Mouse (Mus musculus): Measurements from ENCODE around the gene Ptpro. TPM values are rescaled to one million over a fixed set of nuclear protein-coding genes. Genes with fewer than 3 reads are reported as not detected.

Ptpro gene
- total RNA-seq (2021) = 1 to 10 TPM; 2.6 to 3.7 TPM

DNA sequence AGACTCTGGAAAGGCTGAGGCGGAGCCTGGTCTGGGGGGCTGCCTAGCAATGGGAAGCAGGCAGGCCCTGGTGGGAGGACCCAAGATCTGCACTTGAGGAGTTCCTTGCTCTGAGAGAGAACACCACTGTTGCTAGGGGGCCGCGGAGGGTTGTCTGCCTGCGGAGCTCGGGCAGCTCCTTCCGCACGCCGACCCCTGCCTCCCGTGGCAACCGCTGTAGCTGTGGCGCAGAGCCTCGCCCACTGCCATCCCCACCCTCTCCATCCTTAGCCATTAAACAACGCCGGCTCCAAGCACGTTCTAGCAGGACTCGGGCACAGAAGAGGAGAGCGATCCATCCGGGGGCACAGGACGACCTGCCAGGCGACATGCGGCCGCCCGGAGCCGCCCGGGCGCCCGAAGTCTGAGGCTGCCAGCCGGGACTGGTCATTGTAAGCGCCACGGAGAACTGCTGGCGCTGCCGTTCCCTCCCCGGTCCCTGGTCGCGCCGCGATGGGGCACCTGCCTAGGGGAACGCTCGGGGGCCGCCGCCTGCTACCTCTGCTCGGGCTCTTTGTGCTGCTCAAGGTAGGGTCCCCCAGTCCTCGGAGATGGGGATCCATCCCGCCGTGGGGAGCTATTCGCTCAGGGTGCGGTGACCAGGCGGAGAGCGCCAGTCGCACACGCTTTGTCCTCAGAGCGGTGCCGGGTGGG, at the start of gene Ptpro:
Ptpro (plus strand) TSS at position 126 of the 693 bp plus-strand sequence.
- peak in 1 of 2 experiments; percentile 1 for DNase-seq
- intact Hi-C loops (cut with DNase I) = no loop called here

DNA sequence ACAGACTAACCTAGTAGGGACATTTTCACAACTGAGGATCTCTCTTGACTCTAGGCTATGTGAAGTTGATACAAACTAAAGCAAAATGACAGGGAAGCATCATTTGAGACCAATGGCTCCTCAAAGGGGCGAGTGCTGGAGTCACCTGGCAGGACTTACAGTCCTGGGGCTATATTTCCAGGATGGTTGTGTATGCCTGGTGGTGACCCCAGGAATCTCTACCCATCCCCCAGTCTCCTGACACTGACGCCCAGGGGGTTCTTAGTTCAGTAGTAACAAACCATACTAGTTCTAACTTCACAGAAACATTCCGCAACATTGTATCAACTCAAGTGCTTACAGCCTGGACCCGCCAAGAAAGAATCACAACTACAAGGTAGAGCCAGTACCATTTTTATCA, 49.5 kb upstream of the Ptpro start:
- no peak for DNase-seq
- intact Hi-C loops (cut with DNase I) = no loop called here

DNA sequence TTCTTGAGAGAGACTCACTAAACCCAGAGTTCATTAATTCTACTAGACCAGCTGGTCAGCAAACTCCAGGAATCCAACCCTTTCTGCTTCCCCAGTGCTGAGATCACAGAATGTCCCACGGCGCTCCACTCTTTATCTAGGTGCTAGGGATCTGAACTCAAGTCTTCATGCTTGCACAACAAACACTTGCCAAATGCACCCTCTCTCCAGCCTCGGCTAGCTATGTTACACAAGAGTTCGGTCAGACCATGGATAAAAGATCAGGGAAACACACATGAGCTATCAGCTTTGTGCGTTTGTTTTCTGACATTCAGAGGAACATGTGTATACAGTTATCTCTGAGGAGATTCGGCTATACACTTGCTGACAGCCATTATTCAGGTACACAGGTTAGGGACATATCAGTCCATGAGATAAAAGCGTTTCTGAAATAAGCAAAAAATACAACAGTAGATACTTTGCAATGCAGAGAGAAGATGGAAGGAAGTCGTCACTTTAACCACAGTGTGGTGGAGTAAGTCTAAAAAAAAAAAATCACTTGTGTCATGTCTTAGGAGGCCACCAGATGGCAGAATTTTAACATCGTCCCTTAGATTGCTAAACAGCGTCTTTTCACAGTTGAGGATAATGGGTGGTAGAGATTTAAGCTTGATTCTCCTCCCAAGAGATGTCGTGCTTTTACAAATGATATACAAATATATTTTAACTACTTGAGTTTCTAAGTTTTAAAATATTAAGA, 46.3 kb upstream of the Ptpro start:
- peak; percentile 31 to 58 for DNase-seq
- intact Hi-C loops (cut with DNase I) = loop anchor here (1.0 to 2.0 kb wide), 2 partner anchors 191 to 519 kb away; no protein-coding TSS in a partner anchor

DNA sequence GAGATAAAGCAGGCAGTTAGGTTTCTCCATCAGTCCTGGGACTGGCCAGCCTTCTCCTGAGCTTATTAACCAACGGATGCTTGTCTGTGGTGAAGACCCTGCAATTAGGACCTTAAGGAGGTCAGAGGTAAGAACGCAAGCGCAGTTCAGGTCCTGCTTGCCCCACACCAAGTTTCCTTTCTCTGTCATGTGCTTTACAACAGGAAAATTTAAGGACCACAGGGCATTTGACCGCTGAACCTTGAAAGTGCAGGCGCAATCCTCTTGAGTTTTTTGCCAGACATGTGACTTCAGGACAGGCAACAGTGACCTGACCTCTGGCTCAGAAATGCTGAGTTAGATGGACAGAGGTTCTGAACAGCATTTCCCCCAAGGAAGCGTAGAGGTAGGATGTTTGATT, 45.0 kb upstream of the Ptpro start:
- DNase-seq = no peak
- intact Hi-C loops (cut with DNase I) = loop anchor here (2.0 kb wide), 1 partner anchor 518 kb away; no protein-coding TSS in a partner anchor

DNA sequence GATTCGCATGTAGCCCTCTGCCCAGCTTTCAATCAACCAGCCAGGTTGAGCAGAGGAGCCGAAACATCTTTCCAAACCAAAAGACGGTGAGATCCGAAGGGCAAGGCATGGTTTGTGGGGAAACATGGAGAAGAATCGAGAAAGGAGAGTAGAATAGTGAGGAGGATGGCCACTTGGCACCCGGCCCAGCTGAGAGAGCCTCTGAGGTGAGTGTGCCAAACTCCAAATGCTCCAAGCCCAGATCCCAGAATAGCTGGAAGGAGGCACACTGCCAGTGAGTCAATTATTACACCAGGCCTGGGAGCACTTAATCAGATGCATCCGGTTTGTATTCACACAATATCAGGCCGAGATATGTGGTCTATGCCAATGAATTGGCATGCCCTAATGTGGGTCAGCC, 42.1 kb upstream of the Ptpro start:
- intact Hi-C loops (cut with DNase I) = no loop called here
- peak; percentile 79 to 82 for DNase-seq

DNA sequence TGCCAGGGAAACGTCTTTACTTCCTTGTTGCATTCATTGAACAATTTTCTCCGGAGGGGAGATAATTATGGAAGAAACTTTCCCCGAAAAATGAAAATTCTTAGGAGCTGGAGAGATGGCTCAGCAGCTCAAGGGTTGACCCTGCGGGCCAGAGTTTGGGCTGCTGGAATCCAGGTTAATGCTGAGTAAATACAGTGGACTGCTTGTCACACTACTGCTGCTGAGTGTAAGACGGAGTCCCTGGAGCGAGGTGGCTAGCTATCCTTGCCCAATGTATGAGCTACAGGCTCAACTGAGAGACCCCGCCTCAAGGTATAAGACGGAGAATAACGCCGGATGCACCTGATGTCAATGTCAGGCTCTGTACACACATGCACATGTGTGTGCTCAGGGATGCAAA, 41.1 kb upstream of the Ptpro start:
- DNase-seq = no peak
- intact Hi-C loops (cut with DNase I) = no loop called here

DNA sequence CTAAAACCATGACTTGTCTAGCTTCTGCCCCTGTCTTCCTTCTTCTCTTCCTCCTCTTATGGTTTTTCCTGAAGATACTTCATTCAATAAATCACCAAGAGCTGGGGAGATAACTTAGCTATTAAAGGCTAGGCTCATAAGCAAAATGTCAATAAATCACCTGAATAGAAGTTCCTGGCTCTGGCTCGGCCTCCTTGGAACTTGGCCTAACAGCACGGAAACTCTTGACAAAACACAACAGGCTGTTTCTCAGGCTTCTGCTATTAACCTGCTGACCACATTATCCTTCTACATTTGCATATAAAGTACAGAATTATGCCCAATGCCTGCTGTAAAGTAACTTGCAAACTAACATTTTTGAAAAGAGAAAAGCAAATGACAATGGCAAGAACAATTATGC, 40.7 kb upstream of the Ptpro start:
- intact Hi-C loops (cut with DNase I) = no loop called here
- DNase-seq = no peak

DNA sequence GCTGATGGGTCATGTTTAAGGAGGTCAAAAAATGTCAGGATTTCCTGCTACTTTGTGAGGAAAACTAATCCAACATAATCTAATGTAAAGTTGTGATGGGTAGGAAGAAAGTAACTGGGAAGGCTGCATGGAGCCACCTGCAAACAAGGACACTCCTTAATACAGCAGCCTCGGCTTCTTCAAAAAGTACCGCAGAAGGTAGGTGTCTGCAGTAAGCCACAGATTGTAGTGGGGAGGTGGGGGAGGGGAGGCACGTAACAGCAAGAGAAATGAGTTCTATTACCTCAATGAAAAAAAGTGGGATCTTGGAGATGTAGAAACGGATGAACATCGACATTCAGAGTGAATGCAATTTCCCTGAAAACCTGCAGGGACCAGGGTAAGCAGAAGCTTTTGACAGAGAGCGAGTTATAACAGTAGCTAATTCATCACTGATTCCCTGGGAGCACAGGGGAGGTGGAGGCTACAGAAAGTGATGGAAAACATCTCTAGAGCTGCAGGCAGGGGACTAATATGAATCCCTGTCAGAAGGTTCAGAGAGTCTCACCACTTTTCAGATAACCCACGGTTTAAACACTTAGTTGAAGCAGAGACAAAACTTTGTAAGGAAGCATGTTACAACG, 34.2 kb upstream of the Ptpro start:
- intact Hi-C loops (cut with DNase I) = no loop called here
- DNase-seq = no peak

DNA sequence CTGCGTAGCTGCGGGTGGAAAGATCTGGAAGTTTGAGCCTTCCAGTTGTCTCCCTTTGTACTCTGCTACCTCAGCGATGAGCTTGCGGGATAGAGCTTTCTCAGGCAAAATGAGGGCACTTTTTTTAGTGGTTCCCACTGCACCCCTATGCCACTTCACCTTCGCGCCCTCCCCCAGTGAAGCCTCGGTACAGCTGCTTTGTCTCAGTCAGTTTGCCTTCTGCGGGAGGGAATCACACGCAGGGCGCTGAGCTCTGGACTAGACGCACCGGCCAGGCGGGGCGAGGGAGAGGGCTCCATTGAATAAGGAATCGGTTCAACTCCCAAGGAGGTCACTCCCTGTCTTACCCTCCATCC, 746 bp downstream of the Ptpro start:
- intact Hi-C loops (cut with DNase I) = no loop called here
- no peak for DNase-seq

DNA sequence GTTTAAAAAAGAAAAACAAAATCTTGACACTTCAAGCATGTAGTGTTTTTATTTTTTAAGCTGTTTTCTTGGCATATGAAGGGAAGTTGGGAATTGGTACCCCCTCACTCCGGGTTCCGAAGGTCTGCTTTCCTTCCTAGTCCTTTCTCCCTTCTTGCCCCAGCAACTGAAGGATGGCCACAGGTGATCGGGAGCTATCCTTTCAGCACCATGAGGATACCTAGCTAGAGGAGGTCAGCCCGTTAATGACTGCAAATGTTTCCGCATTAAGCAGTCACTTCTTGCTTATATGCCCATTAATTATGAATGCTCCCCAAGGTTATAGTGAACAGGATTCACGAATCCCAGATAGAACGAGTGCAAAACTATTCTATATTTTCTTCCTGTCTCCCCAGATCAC, 1.3 kb downstream of the Ptpro start:
- peak; percentile 2 to 14 for DNase-seq
- intact Hi-C loops (cut with DNase I) = no loop called here

DNA sequence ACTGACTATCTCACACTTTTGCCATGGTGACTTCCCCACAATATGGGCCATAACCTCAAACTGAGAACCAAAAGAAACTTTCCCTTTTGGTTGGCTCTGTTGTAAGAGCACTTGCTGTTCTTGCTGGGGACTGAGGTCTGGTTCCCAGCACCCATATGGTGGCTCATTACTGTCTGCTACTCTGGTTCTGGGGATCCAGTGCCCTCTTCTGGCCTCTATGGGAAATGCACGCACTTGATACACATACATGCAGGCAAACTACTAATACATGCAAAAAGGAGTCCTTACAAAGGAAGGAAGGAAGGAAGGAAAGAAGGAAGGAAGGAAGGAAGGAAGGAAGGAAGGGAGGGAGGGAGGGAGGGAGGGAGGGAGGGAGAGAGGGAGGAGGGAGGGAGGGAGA, 8.9 kb downstream of the Ptpro start:
- intact Hi-C loops (cut with DNase I) = no loop called here
- no peak for DNase-seq

DNA sequence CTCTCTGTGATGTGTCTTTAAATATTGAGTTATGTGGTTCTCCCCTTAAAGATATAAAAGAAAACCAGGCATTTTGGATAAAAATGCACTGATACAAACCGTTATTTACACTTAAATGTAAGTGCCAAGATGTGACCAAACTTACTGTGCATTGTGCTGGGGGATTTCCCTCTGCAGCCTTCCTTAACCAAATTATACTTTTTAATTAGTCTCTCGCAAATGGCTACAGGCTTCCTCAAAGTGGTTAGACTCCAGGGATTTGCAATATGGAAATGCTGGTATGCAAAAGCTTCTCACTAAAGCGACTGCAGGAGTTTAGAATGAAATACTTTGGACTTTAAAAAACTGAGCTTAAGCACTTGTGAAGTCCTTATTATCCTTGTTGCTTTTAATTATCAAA, 10.0 kb downstream of the Ptpro start:
- DNase-seq = no peak
- intact Hi-C loops (cut with DNase I) = no loop called here

DNA sequence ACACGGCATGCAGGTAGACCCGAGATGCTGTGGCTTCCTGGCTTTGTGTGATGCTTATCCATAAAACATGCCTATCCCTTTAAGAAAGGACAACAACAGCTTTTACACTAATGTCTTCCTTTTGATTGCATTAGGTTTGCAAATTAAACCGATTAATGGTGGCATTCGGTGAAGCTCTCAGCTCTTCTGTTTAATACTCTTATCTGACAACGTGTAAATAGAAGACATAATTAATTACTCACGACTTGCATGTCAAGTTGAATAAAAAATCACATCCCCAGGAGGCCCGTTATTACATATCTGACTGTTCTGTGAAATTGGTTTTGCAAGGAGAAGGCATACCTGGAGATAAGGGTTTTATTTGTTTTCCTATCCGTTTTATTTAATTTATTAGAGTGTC, 15.9 kb downstream of the Ptpro start:
- intact Hi-C loops (cut with DNase I) = no loop called here
- DNase-seq = no peak

DNA sequence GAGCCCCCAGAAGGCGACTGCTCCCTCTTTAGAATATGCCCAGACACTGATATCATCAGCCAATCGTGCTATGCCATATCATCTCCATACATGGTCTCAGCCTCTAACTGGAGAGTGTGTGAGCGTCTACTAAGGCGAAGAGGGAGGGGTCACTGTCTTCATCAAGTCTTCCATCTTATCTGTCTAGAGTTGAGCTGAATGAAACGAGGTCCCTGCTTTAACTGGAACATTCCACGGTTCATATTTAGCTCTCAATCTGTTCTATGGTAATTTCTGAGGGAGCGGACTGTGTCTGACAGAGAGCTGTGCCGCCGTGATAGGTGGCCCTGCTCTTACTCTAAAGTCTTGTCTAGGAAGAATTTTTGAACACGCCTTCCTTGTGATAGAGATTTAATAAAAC, 16.5 kb downstream of the Ptpro start:
- no peak for DNase-seq
- intact Hi-C loops (cut with DNase I) = no loop called here

DNA sequence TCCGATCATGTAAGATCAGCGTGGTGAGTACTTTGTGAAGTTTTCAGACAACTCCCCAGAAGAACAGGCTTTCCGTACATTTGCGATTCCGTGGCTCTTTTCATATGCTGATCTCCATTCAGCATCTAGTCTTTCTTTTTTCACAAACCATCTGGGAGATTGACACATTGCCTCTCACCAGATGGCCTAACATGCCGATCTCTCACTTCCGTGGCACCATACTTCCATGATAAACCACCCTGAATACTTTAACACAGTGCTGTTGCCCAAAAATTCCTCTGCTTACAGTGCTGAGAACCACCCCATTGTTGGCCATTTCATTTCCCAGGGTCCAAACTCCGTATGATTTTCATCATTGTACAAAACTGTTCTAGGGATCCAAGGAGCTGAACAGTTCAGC, 20.4 kb downstream of the Ptpro start:
- intact Hi-C loops (cut with DNase I) = no loop called here
- no peak for DNase-seq

DNA sequence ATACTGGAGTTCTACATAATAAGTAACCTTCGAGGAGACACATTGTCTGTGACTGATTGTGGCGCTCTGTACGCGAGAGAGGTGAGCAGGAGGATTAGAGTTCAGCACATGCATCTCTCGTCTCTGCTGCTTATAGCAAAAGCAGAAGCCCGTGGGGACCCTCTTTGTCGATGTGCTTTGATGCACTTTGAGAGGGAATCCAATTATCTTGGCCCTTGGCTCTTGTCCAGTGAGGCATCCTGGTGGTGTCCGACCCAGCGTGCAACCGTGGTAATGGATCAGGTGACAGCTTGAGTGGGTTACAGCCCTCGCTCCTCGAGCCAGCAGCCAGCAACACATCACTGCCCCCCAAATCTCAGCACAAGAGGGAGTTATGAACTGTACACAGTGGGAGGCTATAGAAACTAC, 25.5 kb downstream of the Ptpro start:
- no peak for DNase-seq
- intact Hi-C loops (cut with DNase I) = no loop called here

DNA sequence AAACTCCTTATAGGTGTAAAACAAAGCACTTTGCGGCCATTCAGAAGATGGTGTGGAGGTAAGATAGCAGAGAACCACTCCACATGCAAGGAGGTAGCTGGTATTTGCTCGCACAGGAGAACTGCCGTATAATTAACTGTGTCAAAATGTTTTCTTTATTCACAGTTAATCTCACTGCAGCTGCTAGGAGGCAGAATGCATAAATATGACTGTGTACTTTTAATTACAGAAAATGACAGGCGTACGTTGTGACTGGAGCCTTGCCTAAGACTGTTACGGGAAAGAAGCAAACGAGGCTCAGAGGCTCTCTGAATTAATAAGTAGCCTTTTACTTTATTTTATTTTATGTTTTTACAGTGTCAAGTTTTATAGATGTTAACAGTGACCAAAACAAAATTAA, 27.5 kb downstream of the Ptpro start:
- DNase-seq = no peak
- intact Hi-C loops (cut with DNase I) = no loop called here

DNA sequence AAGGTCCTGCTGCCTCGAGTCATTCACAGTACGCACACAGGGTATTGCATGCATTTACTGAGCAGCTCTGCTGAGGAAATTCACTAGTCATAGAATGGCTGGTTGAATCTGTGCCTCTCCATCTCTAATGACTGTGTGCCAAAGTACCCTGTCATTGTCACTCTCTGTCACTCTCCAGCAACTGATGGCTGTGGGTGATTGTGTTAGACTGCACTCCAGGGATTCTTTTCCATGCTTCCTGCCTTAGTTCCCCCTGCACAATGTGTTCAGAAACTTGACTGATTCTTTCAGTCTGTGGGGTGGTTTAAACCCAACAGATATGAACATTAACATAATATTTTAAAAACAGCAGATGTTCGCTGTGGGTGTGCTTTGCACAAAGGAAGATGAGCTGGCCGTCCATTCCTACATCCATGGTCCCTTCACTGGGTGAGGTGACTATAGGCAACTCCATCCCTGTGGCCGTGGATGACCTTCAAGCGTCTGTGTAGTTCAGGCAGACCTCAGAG, 29.5 kb downstream of the Ptpro start:
- intact Hi-C loops (cut with DNase I) = no loop called here
- DNase-seq = no peak

DNA sequence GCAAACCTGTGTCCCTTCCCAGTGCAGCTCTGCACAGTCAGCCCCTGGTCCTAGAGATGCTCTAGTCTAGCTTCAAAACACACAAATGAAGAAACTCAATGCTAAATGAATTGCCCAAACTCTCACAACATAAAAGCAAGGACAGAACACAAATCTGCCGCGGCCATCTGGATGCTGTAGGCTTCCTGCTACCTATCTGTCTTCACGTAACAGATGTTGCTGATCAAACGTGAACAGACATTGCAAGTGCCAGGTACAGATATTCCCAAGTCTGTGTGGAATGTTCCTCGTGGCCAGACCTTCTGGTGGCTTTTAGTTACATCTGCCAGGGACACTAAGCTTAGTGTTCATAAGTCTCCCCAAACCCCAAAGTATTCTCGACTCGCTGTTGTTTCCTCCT, 29.9 kb downstream of the Ptpro start:
- intact Hi-C loops (cut with DNase I) = no loop called here
- no peak for DNase-seq

DNA sequence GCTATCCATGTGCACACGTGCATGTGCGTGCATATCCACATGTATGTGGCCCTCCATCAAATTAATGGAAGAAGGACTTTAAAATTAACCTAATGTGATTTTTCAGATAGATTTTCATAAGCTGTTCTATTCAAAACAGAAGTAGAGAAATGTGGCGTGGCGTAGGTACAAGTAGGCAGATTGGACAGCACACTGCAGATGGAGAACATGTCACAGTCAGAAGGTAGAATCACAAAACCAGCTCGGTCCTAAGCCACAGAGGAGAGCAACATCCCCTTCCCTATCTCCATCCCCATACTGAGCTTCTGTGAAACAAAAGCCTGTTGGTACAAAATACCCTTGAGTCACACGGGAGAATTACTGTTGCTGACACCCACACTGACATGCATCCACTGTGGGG, 34.3 kb downstream of the Ptpro start:
- intact Hi-C loops (cut with DNase I) = no loop called here
- no peak for DNase-seq

DNA sequence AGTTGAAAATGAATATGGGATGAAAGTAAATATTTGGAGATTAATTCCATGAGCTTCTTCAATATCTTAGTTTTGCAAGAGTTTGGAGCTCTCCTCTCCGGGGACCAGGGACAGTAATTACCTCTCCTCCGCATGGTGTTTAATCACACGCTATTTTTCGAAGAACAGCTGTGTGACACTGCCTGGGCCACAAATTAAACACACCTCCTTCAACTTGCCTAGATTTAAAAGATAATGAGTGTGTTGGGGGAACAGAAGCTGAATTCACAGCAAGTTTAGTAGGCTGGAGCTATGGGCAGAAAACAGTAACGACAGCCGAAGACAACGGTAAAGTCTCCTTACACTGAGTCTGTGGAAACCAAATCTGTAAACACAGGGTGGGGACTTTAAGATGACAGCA, 35.7 kb downstream of the Ptpro start:
- intact Hi-C loops (cut with DNase I) = no loop called here

DNA sequence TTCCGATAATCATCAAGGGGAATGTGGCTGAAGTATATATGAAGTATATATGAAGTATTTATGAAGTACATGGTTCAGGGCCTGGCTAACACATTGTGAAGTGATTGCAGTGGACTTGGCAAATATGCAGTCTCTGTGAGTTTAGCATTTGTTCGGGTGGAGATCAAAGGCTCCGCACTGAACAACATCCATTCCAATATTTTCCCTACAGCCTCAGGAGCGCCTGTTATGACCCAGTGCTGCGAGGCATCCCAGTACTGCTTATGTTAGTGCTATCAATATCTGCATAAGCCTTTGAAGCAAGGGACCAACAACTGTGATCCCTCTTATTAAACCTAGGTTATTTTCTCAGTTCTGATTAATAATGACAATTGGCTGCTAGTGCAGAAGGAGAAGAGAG, 36.1 kb downstream of the Ptpro start:
- no peak for DNase-seq
- intact Hi-C loops (cut with DNase I) = no loop called here

More for the DNA sequence above, 35.7 kb downstream of the Ptpro start:
- no peak for DNase-seq
